Mouse (Mus musculus) testis, adult 2 months (tissue): ENCODE measurements around the gene Olfr802. TPM values are rescaled to one million over a fixed set of nuclear protein-coding genes. Genes with fewer than 3 reads are reported as not detected.

Experiments
- H3K27ac ChIP-seq: fragments of 200-500 bp; 2 replicates; pipeline ENCODE4 v1.5.1; 2012; ENCODE audit warnings: low read depth, low read length; ENCODE audit not compliant: control insufficient read depth, insufficient read depth
- H3K27me3 ChIP-seq: fragments of 200-500 bp; 2 replicates; pipeline ENCODE4 v1.6.1; 2012; ENCODE audit warnings: mild to moderate bottlenecking, low read length, moderate library complexity; ENCODE audit not compliant: control insufficient read depth, insufficient read depth
- H3K36me3 ChIP-seq: fragments of 200-500 bp; 2 replicates; pipeline ENCODE4 v1.6.1; 2012; ENCODE audit warnings: mild to moderate bottlenecking, low read length; ENCODE audit not compliant: control insufficient read depth, insufficient read depth
- H3K4me1 ChIP-seq: fragments of 200-500 bp; 2 replicates; pipeline ENCODE4 v1.6.1; 2012; ENCODE audit warnings: low read length; ENCODE audit not compliant: control insufficient read depth, insufficient read depth
- H3K4me3 ChIP-seq: fragments of 200-500 bp; 2 replicates; pipeline ENCODE4 v1.5.1; 2012; ENCODE audit warnings: low read depth, mild to moderate bottlenecking, low read length, moderate library complexity, mixed read lengths; ENCODE audit not compliant: control insufficient read depth
- CTCF ChIP-seq: fragments of 200-500 bp; IDR thresholded peaks from 2 replicates; pipeline ENCODE4 v1.5.1; 2012; ENCODE audit warnings: low read depth, mild to moderate bottlenecking, inconsistent platforms, low read length, moderate library complexity; ENCODE audit not compliant: control insufficient read depth, insufficient read depth, insufficient replicate concordance
- POLR2A ChIP-seq: fragments of 200-500 bp; IDR thresholded peaks from 2 replicates; pipeline ENCODE4 v1.6.1; 2012; ENCODE audit warnings: low read depth, mild to moderate bottlenecking, inconsistent platforms, low read length, moderate library complexity; ENCODE audit not compliant: control insufficient read depth
- polyA plus RNA-seq: library from polyadenylated mRNA; depleted of rRNA; stranded (reverse); fragments of >200 nt; gene quantifications from 2 replicates; pipeline ENCODE4 v1.2.3, GENCODE M21; 2012; rRNA removed

Olfr802 gene
- not detected in 2 replicates for polyA plus RNA-seq

GRCm38 (mm10) chr10:129688069-129688468, at the start of gene Olfr802:
Gene Olfr802 (minus strand): TSS chr10:129688169.
- no peak within 1 kb of the TSS for H3K27ac ChIP-seq
- H3K36me3 ChIP-seq, result no peaks in the 10 kb centered on the region
- no peaks in the 10 kb centered on the region for H3K27me3 ChIP-seq
- no peak for TF ChIP-seq POLR2A
- no peak for TF ChIP-seq CTCF
- no peaks in the 10 kb centered on the region for H3K4me1 ChIP-seq
- no peak within 1 kb of the TSS for H3K4me3 ChIP-seq

DNA sequence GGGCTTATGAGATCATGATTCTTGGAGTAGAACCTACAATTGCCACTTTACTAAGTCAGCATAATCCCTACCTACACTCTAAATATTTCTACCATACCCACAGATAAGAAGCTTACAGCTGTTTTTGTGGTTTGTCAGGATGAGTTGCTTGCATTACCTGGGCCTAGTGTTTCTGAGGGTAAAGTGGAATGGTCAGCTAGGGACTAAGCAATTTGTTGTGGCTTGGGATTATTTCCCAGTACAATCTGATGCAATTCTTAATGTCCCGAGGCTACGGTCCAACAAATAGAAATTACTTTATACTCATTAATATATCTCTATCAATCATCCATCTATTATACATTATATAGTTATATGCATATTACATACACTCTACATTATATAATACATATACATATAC, 41.3 kb upstream of the Olfr802 start, which contains the start of gene Olfr805:
Gene Olfr805, minus strand, starts transcription at position 101 of the 400 bp plus-strand sequence.
- Histone ChIP-seq H3K27ac (no peak within 1 kb of the TSS), H3K4me1 (no peaks in the 10 kb centered on the region), H3K27me3 (no peaks in the 10 kb centered on the region), H3K4me3 (no peak within 1 kb of the TSS), H3K36me3 (no peaks in the 10 kb centered on the region)
- no peak for TF ChIP-seq POLR2A
- no peak for TF ChIP-seq CTCF

- H3K27ac ChIP-seq, result no peak within 1 kb of the TSS
- H3K4me3 ChIP-seq, result no peak within 1 kb of the TSS
- H3K27me3 ChIP-seq, result no peaks in the 10 kb centered on the region
- no peaks in the 10 kb centered on the region for H3K4me1 ChIP-seq
- no peaks in the 10 kb centered on the region for H3K36me3 ChIP-seq
- TF ChIP-seq CTCF (no peak), POLR2A (no peak)
Observed at GRCm38 (mm10) chr10:129702910-129703309, 14.9 kb upstream of the Olfr802 start, which contains the start of gene Olfr804. Gene Olfr804 (plus strand): TSS chr10:129703210.

- Histone ChIP-seq H3K27ac (no peak within 1 kb of the TSS), H3K4me1 (no peaks in the 10 kb centered on the region), H3K27me3 (no peaks in the 10 kb centered on the region), H3K36me3 (no peaks in the 10 kb centered on the region), H3K4me3 (no peak within 1 kb of the TSS)
- TF ChIP-seq POLR2A (no peak), CTCF (no peak)
Observed at GRCm38 (mm10) chr10:129694186-129694585, 6.2 kb upstream of the Olfr802 start, which contains the start of gene Olfr803. Gene Olfr803 (minus strand): TSS chr10:129694286.

- no peak for TF ChIP-seq CTCF
- Histone ChIP-seq H3K27me3 (no peaks in the 10 kb centered on the region), H3K4me1 (no peaks in the 10 kb centered on the region), H3K4me3 (no peak within 1 kb of the TSS; the same call in 1 of the 2 replicates), H3K27ac (no peak within 1 kb of the TSS), H3K36me3 (no peaks in the 10 kb centered on the region)
Observed at GRCm38 (mm10) chr10:129673765-129674164, 14.2 kb downstream of the Olfr802 start, which contains the start of gene Olfr801. Gene Olfr801 (minus strand): TSS chr10:129673865.

- H3K36me3 ChIP-seq, result no peaks in the 10 kb centered on the region
Observed at GRCm38 (mm10) chr10:129657394-129657793, 30.6 kb downstream of the Olfr802 start, which contains the start of gene Olfr800. Gene Olfr800 (plus strand): TSS chr10:129657694.

DNA sequence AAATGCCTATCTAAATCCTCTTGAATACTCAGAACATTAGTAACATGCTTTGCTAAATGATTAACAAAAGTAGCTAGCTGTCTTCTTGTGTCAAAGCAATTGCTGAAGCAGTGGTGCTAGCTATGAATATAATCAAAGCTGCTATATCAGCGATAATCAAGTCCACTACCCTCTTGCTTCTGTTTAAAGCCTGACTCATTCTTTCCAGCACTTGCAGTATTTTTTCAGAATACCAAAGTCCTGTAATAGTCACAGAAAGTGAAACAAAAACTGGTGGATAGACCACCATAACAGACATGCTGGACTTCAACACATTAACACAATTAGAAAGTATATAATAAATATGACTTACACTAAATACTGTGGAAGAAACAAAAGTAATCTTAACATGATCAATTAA, 36.2 kb downstream of the Olfr802 start:
- Histone ChIP-seq H3K27me3 (no peaks in the 10 kb centered on the region), H3K4me3 (no peak overlapping the region), H3K27ac (no peak overlapping the region), H3K36me3 (no peaks in the 10 kb centered on the region), H3K4me1 (no peaks in the 10 kb centered on the region)
- TF ChIP-seq CTCF, result no peak
- no peak for TF ChIP-seq POLR2A

More at GRCm38 (mm10) chr10:129657394-129657793, 30.6 kb downstream of the Olfr802 start, which contains the start of gene Olfr800:
- no peak within 1 kb of the TSS for H3K4me3 ChIP-seq
- TF ChIP-seq POLR2A (no peak), CTCF (no peak)
- H3K4me1 ChIP-seq, result no peaks in the 10 kb centered on the region
- H3K27ac ChIP-seq, result no peak within 1 kb of the TSS
- no peaks in the 10 kb centered on the region for H3K27me3 ChIP-seq
